Mouse (Mus musculus): Measurements from ENCODE around the gene Hoxd1.

The Hoxd1 gene

DNA sequence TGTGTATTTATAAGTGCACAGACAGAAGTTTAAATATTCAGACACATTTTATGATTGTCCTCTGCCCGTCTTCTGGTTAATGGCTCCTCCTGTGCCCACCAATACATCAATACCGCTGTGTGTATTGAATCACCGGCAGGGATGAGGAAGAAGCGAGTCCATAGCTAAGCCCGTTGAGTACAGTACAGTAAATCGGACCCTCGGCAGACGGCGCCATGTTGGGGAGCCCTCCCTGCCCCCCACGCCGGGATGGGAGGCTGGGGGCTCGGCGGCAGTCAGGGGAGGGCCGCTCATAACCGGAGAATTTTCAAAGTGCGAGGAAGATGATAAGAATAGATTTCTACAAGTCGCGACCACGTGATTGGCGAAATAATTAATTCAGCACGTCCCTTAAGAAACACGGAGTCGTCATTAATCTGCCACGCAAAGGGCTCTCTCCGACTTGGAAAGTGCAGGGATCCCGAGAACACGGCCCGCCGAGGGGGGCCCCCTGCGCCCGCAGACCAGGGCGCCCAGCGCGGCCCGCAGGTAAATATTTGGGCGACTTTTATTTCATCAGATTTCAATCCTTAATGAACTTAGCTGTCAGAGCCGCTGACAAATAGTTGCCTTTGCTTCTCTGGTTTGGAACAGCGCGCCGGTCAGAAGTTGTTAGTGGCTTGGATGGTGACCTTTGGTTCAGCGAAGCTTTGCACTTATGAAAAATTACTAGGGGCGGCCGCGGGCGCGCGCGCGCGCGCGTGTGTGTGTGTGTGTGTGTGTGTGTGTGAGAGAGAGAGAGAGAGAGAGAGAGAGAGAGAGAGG lies 30.1 kb upstream of the Hoxd1 start:
- DNase-seq (ENCODE audit: inconsistent age in 2 of 2, low spot score in 1 of 2) = no peak

DNA sequence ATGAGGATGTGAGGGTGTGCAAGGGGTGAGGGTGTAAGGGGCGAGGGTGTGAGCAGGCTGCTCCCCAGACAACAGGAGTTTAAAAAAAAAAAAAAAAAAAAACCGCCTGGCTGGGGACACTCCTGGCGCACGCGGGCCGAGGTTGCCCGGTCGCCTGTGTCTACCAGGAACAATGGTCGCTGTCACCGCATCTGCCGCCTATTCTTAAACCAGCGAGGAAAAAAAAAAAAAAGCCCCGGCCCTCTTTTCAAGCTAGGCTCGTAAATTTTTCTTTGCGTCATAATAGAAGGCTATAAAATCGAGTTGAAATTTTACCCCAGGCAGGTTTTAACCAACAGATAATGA lies 29.5 kb upstream of the Hoxd1 start:
- DNase-seq (ENCODE audit: inconsistent age in 2 of 2, low spot score in 1 of 2) = no peak

DNA sequence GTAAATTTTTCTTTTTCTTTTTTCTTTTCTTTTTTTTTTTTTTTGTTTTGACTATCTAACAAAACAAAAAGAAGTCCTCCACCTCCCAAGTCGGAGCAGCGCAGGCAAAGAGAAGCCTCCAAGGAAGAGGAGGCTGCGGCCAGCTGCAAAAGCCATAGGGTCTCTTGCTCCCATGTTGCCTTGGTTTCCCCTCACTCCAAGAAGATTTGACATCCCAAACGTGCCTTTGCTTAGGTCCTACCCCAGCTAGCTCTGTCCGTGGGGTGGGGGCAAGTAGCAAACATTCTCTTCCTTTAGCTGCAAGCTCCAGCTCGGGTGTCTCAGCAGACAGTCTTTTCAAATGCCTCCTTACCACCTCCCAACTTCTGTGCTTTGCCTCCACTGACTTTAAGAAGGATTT lies 29.0 kb upstream of the Hoxd1 start:
- no peak for DNase-seq (ENCODE audit: inconsistent age in 2 of 2, low spot score in 1 of 2)

DNA sequence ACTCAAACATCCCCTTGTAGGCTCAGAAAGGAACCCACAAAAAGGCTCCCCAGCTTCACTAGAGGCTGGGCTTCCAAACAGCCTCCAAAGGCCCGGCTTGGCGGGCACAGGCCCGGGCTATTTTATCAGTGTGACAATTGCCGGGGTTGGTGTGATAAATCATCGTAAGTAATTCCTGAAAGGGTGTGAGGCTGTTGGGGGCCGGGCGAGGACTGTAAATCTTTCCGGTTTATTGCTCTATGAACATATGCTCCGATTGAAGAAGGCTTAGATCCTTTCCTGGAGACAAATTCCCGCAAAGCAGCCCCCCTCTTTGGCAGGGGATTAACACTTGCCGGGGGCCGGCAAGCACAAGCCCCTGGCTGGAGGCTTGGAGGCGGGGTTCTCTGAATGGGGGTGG lies 28.3 kb upstream of the Hoxd1 start:
- DNase-seq (ENCODE audit: inconsistent age in 2 of 2, low spot score in 1 of 2) = no peak

DNA sequence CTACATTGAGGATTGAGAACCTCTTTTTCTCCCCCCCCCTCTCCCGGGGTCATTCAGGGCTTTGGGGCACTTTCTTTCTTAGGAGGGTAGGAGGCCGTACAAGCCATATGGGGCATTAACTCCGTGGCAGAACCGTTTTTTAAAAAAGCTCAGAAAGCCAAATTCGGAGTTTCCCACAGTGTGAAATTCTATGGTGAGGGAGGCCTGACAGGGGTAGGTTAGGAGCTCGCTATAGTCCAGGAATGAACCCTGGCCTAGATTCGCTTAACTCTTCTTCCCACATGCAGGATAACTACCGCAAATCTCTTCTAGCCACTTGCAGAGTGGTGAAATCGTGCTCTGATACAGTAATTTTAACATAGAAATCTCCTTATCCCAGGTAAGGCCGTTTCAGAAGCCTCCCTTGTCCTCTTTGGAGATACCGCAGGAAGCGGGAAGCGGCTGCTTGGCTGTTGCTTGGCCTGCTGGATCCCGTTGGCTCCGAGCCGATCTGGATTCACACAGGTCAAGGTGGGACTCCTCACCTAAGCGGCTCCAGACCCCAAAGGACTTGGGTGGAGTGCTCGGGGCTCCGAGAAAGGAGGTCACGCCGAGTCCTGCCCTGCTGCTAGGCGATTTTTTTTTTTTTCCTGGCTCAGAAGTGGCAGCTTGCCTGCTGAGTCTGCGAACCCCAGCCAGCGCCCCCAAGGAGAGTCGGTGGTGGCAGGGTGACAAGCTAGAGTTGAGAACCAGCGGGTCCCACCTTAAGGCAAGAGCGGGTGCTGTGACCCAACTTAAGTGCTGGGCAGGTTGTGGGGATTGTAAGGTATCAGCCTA lies 27.6 kb upstream of the Hoxd1 start:
- no peak for DNase-seq (ENCODE audit: inconsistent age in 2 of 2, low spot score in 1 of 2)

DNA sequence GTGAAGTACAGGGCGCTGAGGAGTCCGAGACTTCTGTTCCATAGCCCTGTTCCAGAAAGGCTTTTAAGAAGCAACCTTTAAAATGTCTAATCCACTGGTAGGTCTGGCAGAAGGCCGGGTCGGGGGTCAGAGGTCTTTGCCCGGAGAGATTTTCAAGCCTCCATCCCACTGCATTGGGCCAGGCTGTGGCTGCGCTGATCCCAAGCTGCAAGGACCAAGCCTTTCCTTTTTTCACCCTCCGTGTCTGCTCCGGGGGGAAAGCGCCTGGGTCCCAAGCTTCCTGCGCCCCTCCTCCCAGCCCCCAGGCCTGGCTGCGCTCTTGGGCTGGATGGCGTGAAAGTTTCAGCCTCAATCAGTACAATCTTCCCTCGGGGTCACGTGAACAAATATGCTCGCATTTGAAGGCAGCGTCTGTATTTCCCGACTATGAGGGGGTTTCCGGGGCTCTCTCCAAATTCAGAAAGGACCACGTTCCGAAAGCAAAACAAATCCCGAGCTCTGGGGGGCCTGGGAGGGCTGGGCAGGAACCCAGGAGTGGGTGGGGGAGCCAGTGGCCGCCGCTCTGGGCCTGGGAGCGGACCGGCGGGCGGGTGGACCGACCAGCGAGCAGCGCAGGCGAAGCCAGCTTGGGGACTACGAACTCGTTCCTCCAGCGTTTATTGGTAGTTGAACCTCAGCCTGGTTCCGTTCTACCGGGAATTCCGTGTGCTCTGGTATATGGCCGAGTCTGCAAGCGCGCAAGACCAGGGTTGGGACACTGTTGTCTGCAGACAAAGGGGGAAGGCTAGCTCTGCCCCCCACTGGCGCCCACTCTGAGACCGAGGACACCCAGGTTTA lies 26.7 kb upstream of the Hoxd1 start:
- DNase-seq (ENCODE audit: inconsistent age in 2 of 2, low spot score in 1 of 2) = no peak

DNA sequence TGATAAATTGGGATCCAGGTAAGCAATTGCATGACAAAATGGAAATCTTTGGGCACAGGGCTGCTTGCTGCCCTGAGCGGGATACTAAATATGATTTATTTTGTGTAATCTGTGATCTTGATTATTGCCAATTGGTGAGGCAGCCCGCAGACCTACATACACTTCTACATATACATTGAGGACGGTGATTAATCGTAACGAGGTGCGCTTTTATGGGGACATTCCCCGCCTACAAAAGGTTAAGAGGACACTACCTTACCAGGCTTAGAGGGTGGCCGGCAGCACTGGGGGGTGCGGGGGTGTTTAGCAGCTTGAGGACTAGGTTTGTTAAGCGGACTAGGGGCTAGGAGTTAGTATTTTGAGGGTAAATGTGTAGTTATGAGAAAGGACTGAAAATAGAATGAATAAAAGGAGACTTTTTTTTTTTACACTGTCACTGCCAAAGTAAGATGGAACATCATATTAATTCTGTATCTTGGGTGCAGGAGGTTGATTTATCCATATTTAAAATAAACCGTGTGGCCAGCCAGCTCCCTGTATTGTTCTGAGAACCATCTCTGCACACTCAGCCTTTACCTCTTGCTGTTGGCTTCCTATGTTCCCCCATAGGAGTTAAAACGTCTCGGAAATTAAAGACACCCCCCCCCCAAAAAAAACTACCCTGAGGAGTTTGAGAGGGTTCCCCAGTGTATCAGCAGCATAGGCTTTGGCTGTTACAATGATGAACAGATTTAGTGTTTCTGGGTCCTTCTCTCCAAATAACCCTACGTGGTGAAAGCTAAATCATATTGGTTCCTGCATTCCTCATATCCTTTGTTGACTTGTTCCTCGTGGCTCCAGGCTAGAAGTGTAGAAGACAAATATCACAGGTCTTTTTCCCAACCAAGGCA lies 25.8 kb upstream of the Hoxd1 start:
- no peak for DNase-seq (ENCODE audit: inconsistent age in 2 of 2, low spot score in 1 of 2)

DNA sequence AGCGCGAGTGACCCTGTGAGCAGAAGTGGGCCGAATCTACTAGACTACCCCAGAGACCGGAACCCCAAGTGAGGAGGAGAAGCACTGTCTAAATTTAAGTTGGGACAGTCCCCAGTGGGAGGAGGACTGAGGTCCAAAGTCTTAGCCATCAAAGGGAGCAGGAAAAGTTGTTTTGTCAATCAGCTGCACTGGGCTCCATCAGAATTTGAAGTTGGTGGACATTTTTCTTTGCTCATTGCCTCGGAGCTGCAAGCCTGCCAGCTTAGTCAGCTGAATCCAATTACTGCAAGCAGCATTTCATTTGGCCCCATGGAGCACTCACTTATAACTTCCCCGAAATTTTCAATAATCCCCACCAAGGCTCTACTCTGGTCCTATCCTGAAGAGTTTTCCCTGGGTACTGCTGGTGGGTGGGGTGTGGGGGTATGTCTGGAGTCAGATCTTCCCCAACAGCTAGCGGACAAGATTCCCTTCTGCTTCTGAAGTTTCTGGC lies 25.2 kb upstream of the Hoxd1 start:
- DNase-seq (ENCODE audit: inconsistent age in 2 of 2, low spot score in 1 of 2) = no peak

DNA sequence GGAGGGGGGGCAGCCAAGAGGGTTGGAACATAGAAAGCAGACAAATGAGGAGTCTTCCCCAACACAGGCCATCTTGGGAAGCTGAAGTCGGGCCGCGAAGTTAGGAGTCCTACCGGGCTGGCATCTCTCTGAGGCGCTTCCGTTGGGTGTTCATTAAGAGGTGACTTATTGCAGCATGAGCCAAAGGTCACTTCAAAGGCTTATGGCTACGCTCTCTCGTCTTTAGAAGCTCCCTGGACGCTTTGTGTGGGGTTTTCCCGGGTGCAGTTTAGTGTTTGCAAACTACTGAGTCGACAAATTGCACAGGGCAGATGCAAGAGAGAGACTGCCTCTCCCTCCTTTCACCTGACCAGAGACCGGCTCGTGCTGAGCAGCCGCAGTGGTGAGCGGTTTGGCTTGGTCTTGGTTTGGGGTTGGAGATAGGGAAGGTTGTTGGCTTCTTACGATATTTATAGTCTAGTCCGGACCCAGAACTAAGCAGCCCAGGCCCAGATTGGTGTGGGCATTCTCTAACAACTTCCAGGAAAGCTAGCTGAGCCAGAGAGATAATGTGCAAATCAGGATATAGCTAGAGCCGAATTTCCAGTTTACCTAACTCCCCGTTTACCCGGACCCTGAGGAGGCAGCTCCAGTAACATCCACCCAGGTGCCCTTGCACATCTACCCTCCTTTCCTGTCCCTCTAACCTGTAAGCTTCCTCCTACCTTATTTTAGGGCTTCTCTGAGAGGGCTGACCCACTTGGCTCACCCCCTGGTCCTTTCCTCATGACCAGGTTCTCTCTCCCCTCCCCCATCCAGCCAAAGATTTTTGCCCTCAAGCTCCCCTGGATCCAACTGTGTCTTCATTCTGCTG lies 23.9 kb upstream of the Hoxd1 start:
- no peak for DNase-seq (ENCODE audit: inconsistent age in 2 of 2, low spot score in 1 of 2)

DNA sequence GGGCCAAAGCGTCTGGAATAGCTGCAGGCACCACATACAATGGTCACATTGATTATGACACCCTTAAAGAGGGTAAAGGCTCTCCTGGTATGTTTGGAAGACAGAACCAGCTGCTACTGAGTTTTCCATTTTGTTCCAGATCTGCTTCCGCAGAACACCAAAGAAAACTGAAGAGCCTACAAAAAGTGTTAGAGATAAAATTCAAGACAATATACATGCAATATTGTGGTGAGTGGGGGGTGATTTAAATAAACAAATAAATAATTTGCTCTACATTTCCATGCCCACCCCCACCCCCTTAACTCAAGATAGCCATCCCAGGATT lies 23.3 kb upstream of the Hoxd1 start:
- no peak for DNase-seq (ENCODE audit: inconsistent age in 2 of 2, low spot score in 1 of 2)

DNA sequence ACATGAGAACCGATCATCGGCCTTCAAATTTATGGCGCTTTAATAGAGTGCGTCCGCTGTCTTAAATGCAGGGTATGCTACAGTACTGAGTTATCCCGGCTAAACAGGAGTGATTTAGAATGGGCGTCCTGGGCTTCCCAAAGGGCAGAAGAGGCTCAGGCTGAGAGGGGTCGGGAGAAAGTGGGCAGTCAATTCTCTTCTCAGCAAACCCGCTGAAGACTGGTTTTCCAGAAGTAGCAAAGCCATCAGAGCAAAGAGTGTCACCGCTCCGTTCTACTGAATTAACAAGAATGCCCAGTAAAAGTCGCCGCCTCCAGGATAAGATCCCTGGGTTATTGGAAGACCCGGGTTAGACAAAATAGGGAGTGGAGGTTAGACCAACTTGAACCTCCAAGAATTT lies 22.9 kb upstream of the Hoxd1 start:
- no peak for DNase-seq (ENCODE audit: inconsistent age in 2 of 2, low spot score in 1 of 2)

DNA sequence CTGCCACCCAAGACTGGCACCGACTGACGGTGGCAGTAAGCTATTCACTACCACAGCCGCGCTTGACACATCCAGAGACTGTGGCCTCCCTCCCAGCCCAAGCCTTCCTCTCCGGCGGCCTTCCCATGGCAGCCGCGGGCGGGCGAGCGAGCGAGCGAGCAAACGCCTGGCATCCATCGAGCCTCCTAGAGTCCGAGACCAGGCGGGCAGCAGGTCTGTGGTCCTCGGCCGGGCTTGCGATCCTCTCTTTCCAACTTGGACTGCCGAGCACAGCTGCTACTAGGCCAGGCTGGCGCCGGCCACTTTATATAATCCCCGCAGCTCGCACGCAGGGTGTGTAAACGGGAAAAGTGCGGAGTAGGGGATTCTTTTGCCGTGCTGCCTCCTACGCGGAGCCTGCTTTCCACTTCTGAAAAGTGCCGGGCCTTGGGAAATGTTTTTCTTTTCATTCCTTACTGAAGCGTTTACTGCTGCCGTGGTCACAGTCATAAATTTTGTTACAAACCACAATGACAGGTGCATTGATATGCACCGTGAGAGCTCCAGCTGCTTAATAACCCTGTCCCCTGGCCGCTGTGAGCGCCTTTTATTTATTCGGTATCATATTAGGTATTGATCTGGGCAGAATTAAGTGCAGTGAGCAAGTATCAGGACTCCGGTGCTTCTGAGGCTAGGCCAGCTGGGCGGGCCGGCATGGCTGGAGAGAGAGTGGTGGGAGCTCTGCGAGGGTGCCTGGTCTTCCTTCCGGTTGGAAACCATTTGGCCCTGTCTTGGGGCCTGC lies 22.3 kb upstream of the Hoxd1 start:
- DNase-seq (ENCODE audit: inconsistent age in 2 of 2, low spot score in 1 of 2) = peak in 1 of 2 experiments; percentile 78

DNA sequence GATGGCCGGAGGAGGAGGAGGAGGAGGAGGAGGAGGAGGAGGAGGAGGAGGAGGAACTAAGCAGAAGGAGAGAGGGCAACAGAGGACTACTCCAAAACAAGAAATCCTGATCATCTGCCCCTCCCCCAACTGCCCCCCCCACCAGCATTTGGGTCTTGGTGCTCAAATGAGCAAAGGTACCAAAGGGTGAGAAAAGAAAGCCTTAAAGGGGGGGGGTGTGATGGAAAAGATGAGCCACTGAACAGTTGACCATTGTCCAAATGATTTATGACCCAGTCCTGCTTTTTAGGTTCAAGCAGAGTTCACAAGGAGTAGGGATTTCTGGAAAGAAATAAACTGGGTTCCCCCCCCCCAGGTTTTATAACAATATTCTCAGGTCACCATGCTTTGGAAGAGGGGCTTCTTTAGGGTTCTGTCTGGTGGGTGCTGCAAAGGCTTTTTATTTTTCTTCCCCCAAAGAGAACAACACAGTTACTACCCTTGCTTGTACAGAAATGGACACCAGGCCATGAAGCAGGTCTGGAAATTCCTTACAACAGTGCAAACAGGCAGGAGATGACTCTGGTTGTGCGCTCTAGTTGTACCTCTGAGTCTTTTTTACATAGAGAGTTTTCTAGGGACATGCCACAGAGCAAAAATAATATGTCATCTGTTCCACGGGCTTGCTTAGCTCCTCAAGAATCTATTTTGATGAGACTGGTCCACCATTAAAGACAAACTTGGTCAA lies 21.4 kb upstream of the Hoxd1 start:
- no peak for DNase-seq (ENCODE audit: inconsistent age in 2 of 2, low spot score in 1 of 2)

DNA sequence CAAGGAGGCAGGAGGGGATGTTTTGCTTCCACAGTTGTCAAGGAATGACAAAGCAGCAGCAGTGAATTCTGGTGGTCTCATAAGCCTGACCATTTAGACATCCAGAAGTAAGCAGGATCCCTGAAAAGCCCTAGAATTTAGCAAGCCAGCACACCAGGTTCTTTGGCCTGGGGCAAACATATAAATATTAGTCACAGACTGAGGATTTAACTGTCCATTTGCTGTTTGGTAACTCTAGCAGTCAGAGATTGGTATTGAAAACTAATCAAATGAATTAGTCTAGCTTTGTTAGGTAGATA lies 20.9 kb upstream of the Hoxd1 start:
- DNase-seq (ENCODE audit: inconsistent age in 2 of 2, low spot score in 1 of 2) = no peak

DNA sequence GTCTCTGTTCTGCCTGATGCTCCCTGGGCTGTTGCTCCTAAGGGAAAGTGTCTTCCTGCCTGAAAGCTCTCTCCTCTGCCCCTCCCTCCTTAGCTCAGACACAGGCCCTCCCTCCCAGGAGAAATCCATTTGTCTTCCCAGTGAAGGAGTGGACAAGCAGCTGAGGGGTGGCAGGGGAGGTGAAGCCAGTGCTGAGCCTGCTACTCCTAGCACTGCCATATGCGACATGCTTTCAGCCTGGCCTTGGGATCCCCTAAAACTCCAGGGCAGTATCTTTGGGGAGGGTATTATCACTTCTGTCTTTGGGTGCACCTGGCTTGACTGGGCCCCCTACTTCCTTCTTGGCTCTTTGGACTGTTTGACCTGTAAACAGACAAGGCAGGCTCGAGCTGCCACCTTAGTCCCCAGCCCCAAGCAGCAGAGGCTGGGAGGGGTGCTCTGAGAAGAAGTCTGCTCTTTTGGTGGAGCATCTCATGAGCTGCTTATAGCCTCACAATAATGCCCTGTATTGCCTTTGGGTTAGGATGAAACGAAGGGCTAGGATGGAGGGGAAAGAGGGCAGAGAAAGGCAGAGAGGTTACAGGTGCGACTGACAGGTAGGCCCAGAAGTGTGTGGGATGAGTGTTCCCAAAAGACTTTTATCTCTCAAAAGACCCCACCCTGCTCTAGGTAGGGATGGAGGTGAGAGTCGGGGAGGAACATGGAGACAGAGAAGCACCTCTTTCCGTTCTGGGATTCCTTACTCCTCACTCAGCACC lies 17.1 kb upstream of the Hoxd1 start:
- no peak for DNase-seq (ENCODE audit: inconsistent age in 2 of 2, low spot score in 1 of 2)

DNA sequence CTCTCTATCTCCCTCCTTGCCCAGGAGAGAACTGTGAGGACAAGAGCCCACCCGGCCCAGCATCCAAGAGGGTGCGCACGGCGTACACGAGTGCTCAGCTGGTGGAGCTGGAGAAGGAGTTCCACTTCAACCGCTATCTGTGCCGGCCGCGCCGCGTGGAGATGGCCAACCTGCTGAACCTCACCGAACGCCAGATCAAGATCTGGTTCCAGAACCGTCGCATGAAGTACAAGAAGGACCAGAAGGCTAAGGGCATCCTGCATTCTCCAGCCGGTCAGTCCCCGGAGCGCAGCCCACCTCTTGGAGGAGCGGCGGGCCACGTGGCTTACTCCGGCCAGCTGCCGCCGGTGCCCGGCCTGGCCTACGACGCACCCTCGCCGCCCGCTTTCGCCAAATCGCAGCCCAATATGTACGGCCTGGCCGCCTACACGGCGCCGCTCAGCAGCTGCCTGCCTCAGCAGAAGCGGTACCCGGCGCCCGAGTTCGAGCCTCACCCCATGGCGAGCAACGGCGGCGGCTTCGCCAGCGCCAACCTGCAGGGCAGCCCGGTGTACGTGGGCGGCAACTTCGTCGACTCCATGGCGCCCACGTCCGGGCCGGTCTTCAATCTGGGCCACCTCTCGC lies 16.4 kb upstream of the Hoxd1 start:
- DNase-seq (ENCODE audit: inconsistent age in 2 of 2, low spot score in 1 of 2) = no peak

DNA sequence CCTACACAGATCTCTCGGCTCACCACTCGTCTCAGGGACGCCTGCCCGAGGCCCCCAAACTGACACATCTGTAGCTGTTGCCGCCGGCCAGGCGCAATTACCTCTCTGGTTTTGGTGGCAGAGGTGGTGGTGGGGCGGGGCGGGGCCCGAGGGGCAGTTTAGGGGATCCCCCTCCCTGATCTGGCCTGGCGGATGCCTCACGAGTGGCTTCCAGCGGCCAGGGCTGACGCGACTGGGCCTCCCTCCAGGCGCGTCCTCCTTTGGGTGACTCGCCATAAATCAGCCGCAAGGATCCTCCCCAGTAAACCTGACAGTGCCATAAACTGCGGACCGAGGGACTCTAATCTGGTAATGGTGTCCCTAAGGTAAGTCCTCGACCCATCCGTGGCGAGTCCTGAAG lies 15.8 kb upstream of the Hoxd1 start:
- peak in 1 of 2 experiments; percentile 62 for DNase-seq (ENCODE audit: inconsistent age in 2 of 2, low spot score in 1 of 2)

Data from adrenal gland, adult (tissue).